Mouse (Mus musculus): ENCODE data around the gene Gpr183. TPM values are rescaled to one million over a fixed set of nuclear protein-coding genes. Genes with fewer than 3 reads are reported as not detected.

Gene Gpr183
- total and polyA plus RNA-seq, 3 experiments: 0.04 to 0.06 TPM; not detected in 1

GRCm38 (mm10) chr14:121955176-121955795 is 9.7 kb downstream of the Gpr183 start:
- peaks cover 3 to 6% of the 10 kb centered on the region in 2 experiments; a peak in 2 of 4 replicates for H3K4me1 ChIP-seq (ENCODE audit: control insufficient read depth in 1 of 2, insufficient read depth in 2 of 2, low read length in 2 of 2)
- no peaks in the 10 kb centered on the region; a peak in 1 of 4 replicates for H3K36me3 ChIP-seq (ENCODE audit: control insufficient read depth in 1 of 2, insufficient read depth in 2 of 2, low read length in 2 of 2)
- TF ChIP-seq MAX (IDR thresholded peaks at IDR 0.05; ENCODE audit: low read length): no peak
- no peak for TF ChIP-seq MAFK (IDR thresholded peaks at IDR 0.05; ENCODE audit: borderline replicate concordance, low read depth, low read length)
- H3K9me3 ChIP-seq (replicated peaks; ENCODE audit: insufficient read depth, low read length): no peaks in the 10 kb centered on the region
- H3K79me2 ChIP-seq (ENCODE audit: control insufficient read depth, insufficient read depth, low read length, poor library complexity): no peaks in the 10 kb centered on the region
- H3K4me3 ChIP-seq (ENCODE audit: control insufficient read depth in 1 of 2, insufficient read depth in 1 of 2, low read depth in 2 of 2, low read length in 2 of 2): no peak overlapping the region
- H3K9ac ChIP-seq (ENCODE audit: control insufficient read depth, low read depth, low read length, poor library complexity, severe bottlenecking): no peak overlapping the region
- DNase-seq (ENCODE audit: low read depth, low spot score): no peak
- no peaks in the 10 kb centered on the region for H3K27me3 ChIP-seq (ENCODE audit: control insufficient read depth in 1 of 2, insufficient read depth in 2 of 2, low read length in 2 of 2)
- H3K27ac ChIP-seq (ENCODE audit: control insufficient read depth, low read depth, low read length): no peak overlapping the region

- H3K9me3 ChIP-seq (replicated peaks; ENCODE audit: insufficient read depth, low read length): no peaks in the 10 kb centered on the region
- no peak overlapping the region for H3K4me3 ChIP-seq (ENCODE audit: control insufficient read depth in 1 of 2, insufficient read depth in 1 of 2, low read depth in 2 of 2, low read length in 2 of 2)
- no peaks in the 10 kb centered on the region for H3K79me2 ChIP-seq (ENCODE audit: control insufficient read depth, insufficient read depth, low read length, poor library complexity)
- TF ChIP-seq ZKSCAN1 (IDR thresholded peaks at IDR 0.05; ENCODE audit: low read depth, low read length): peak; percentile 38; the same call in 1 of the 2 replicates
- no peak for TF ChIP-seq RCOR1 (IDR thresholded peaks at IDR 0.05; ENCODE audit: low read depth, low read length)
- no peak for TF ChIP-seq TCF12 (IDR thresholded peaks at IDR 0.05; ENCODE audit: low read depth, low read length)
- H3K9ac ChIP-seq (ENCODE audit: control insufficient read depth, low read depth, low read length, poor library complexity, severe bottlenecking): no peak overlapping the region
- no peaks in the 10 kb centered on the region; a peak in 1 of 4 replicates for H3K36me3 ChIP-seq (ENCODE audit: control insufficient read depth in 1 of 2, insufficient read depth in 2 of 2, low read length in 2 of 2)
- no peaks in the 10 kb centered on the region for H3K27me3 ChIP-seq (ENCODE audit: control insufficient read depth in 1 of 2, insufficient read depth in 2 of 2, low read length in 2 of 2)
- peaks cover 3 to 6% of the 10 kb centered on the region in 2 experiments; a peak in 2 of 4 replicates for H3K4me1 ChIP-seq (ENCODE audit: control insufficient read depth in 1 of 2, insufficient read depth in 2 of 2, low read length in 2 of 2)
- no peak for DNase-seq (ENCODE audit: low read depth, low spot score)
- H3K27ac ChIP-seq (ENCODE audit: control insufficient read depth, low read depth, low read length): no peak overlapping the region
These were observed 10.4 kb downstream of the Gpr183 start for GRCm38 (mm10) chr14:121954608-121955007.

DNA sequence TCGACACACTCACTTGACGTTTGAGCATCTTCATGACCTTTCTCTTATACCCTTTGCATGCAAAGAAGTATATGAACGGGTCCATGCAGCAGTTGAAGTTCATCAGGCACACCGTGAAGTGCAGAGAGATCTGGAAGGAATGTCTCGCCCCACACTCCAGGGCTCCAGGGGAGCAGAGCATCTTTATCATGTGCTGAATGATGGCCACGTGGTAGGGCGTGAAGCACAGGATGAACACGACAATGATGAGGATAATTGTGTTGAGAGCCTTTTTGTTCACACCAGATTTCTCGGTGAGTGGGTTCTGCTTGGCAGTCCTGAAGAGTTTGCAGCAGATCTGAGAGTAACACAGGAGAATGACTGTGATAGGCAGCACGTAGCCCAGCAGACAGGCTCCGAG is 10.9 kb downstream of the Gpr183 start:
- no peak for DNase-seq (ENCODE audit: low read depth, low spot score)
- H3K36me3 ChIP-seq (ENCODE audit: control insufficient read depth in 1 of 2, insufficient read depth in 2 of 2, low read length in 2 of 2): no peaks in the 10 kb centered on the region; a peak in 1 of 4 replicates
- H3K27ac ChIP-seq (ENCODE audit: control insufficient read depth, low read depth, low read length): no peak overlapping the region

More for the DNA sequence above, 10.9 kb downstream of the Gpr183 start:
- Histone ChIP-seq H3K27me3 (ENCODE audit: control insufficient read depth in 1 of 2, insufficient read depth in 2 of 2, low read length in 2 of 2) (no peaks in the 10 kb centered on the region), H3K9ac (ENCODE audit: control insufficient read depth, low read depth, low read length, poor library complexity, severe bottlenecking) (no peak overlapping the region), H3K79me2 (ENCODE audit: control insufficient read depth, insufficient read depth, low read length, poor library complexity) (no peaks in the 10 kb centered on the region), H3K4me3 (ENCODE audit: control insufficient read depth in 1 of 2, insufficient read depth in 1 of 2, low read depth in 2 of 2, low read length in 2 of 2) (no peak overlapping the region), H3K4me1 (ENCODE audit: control insufficient read depth in 1 of 2, insufficient read depth in 2 of 2, low read length in 2 of 2) (peaks cover 3 to 6% of the 10 kb centered on the region in 2 experiments; a peak in 2 of 4 replicates), H3K9me3 (replicated peaks; ENCODE audit: insufficient read depth, low read length) (no peaks in the 10 kb centered on the region)
- TF ChIP-seq TBP (IDR thresholded peaks at IDR 0.05; ENCODE audit: low read depth, low read length): no peak
- TF ChIP-seq EP300 (IDR thresholded peaks at IDR 0.05; ENCODE audit: low read depth in 1 of 2, low read length in 2 of 2): no peak
- TF ChIP-seq NRF1 (IDR thresholded peaks at IDR 0.05; ENCODE audit: insufficient read depth, low read depth, low read length, poor library complexity, severe bottlenecking): no peak
- no peak for TF ChIP-seq GABPA (IDR thresholded peaks at IDR 0.05; ENCODE audit: low read depth, low read length)
- no peak for TF ChIP-seq UBTF (IDR thresholded peaks at IDR 0.05; ENCODE audit: borderline replicate concordance, insufficient read depth, low read depth, low read length)
- no peak for TF ChIP-seq MAZ (IDR thresholded peaks at IDR 0.05; ENCODE audit: low read depth, low read length)
- TF ChIP-seq ELF1 (IDR thresholded peaks at IDR 0.05; ENCODE audit: low read depth, low read length): no peak
- TF ChIP-seq USF1 (IDR thresholded peaks at IDR 0.05; ENCODE audit: low read depth, low read length): no peak
- no peak for TF ChIP-seq RCOR1 (IDR thresholded peaks at IDR 0.05; ENCODE audit: low read depth, low read length)
- no peak for TF ChIP-seq GATA1 (IDR thresholded peaks at IDR 0.05; ENCODE audit: low read depth, low read length)
- no peak for TF ChIP-seq USF2 (IDR thresholded peaks at IDR 0.05; ENCODE audit: borderline replicate concordance in 1 of 2, insufficient read depth in 1 of 2, low read depth in 1 of 2, low read length in 2 of 2)
- TF ChIP-seq E2F4 (IDR thresholded peaks at IDR 0.05; ENCODE audit: borderline replicate concordance, low read depth, low read length): no peak
- TF ChIP-seq MAX (IDR thresholded peaks at IDR 0.05; ENCODE audit: low read length): no peak

All from MEL (cell line).